Mouse (Mus musculus): ENCODE data around the gene Tmem268. TPM values are rescaled to one million over a fixed set of nuclear protein-coding genes. Genes with fewer than 3 reads are reported as not detected.

The Tmem268 gene
- polyA plus RNA-seq (2012; rRNA removed) = 4.4 and 4.7 TPM in 2 replicates

DNA sequence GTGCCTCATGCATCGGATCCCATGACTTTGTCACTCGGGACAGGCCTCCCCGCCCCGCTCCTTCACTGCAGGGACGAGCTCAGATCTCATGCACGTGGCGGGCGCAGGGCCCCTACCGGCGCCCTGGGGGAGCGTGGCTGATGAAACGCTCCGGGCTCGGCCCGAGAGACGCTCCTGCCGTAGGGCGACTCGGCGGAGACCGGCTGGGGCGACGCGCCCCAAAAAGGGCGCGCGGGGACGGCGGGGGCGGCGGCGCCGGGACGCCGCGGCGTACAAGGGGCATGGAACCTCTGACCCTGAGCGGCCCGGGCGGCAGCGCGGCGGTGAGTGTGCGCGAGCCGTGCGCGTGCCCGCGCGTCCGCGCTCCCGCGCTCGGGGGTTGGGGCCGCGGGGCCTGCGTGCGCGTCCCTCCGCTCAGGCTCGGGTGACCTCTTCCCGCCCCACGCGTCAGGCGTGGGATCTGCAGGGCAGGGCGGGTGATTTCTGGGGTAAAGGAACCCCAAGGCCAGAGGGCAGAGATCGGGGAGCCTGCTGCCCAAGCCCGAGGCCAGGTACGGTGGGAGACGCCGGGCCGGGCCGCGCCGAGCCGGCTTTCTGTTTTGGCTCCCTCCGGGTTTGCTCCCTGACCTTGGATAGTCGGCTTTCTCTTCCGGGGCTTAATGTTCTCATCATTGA lies at the start of gene Tmem268:
TSS of gene Tmem268 (plus strand) at position 375 of the 675 bp plus-strand sequence.
- no peaks in the 10 kb centered on the region for H3K36me3 ChIP-seq (ENCODE audit: control insufficient read depth, insufficient read depth, low read length)
- H3K4me3 ChIP-seq (ENCODE audit: control insufficient read depth, low read depth, low read length) = peak within 1 kb of the TSS; percentile 96
- peaks cover 28% of the 10 kb centered on the region for H3K4me1 ChIP-seq (ENCODE audit: control insufficient read depth, insufficient read depth, low read length)
- no peak for TF ChIP-seq CTCF (IDR thresholded peaks at IDR 0.05; ENCODE audit: control insufficient read depth, insufficient read depth, insufficient replicate concordance, low read depth, low read length)
- TF ChIP-seq POLR2A (IDR thresholded peaks at IDR 0.05; ENCODE audit: control insufficient read depth, low read depth, low read length) = peak; percentile 65; the same call in 1 of the 2 replicates
- H3K27me3 ChIP-seq (ENCODE audit: control insufficient read depth, insufficient read depth, low read length) = no peaks in the 10 kb centered on the region
- peak within 1 kb of the TSS; percentile 75 for H3K27ac ChIP-seq (ENCODE audit: control insufficient read depth, insufficient read depth, low read depth, low read length)

DNA sequence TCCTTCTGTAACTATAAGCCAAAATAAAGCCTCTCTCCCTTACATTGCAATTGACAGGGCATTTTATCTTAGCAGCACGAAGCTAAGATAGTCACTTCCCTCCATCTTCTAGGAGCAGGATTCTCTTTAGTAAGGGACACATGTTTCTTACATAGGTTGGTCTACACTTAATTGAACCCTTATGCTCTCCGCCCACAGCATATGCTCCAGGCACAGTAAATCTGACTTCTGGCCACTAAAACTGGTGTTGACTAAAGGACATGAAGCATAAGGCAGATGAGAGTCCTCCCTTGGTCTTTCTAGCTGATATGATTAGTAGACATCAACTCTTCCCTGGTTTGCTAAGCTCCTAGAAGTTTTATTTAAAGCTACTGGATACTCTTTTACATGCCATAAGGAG lies 45.7 kb upstream of the Tmem268 start:
- no peaks in the 10 kb centered on the region for H3K27me3 ChIP-seq (ENCODE audit: control insufficient read depth, insufficient read depth, low read length)
- no peak overlapping the region for H3K4me3 ChIP-seq (ENCODE audit: control insufficient read depth, low read depth, low read length)
- H3K36me3 ChIP-seq (ENCODE audit: control insufficient read depth, insufficient read depth, low read length) = no peaks in the 10 kb centered on the region
- H3K27ac ChIP-seq (ENCODE audit: control insufficient read depth, insufficient read depth, low read depth, low read length) = no peak overlapping the region
- no peaks in the 10 kb centered on the region for H3K4me1 ChIP-seq (ENCODE audit: control insufficient read depth, insufficient read depth, low read length)
- no peak for TF ChIP-seq CTCF (IDR thresholded peaks at IDR 0.05; ENCODE audit: control insufficient read depth, insufficient read depth, insufficient replicate concordance, low read depth, low read length)
- TF ChIP-seq POLR2A (IDR thresholded peaks at IDR 0.05; ENCODE audit: control insufficient read depth, low read depth, low read length) = no peak

DNA sequence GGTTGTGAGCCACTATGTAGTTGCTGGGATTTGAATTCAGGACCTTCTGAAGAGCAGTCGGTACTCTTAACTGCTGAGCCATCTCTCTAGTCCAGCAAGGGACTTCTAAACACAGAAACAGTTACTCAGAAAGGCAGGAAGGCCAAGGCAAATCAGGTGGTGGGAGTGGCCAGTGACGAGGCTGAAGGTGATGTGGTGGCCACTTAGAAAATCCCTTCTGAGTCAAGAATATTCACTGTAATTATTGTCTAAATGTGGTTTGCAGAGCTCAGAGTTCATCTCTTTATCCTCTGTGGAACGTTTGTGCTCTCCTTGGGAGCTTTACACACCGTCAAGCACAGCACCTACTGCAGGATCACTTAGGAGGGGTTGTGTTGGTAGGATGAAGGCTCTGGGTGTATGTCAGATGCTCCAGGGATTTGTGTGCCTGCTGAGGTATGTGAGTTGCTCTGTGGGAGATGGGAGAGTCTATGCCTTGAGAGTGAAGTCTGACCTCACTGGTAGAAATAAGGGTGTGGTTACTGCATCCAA lies 44.1 kb upstream of the Tmem268 start:
- H3K36me3 ChIP-seq (ENCODE audit: control insufficient read depth, insufficient read depth, low read length) = no peaks in the 10 kb centered on the region
- TF ChIP-seq POLR2A (IDR thresholded peaks at IDR 0.05; ENCODE audit: control insufficient read depth, low read depth, low read length) (no peak), CTCF (IDR thresholded peaks at IDR 0.05; ENCODE audit: control insufficient read depth, insufficient read depth, insufficient replicate concordance, low read depth, low read length) (no peak)
- H3K27me3 ChIP-seq (ENCODE audit: control insufficient read depth, insufficient read depth, low read length) = no peaks in the 10 kb centered on the region
- no peak overlapping the region for H3K4me3 ChIP-seq (ENCODE audit: control insufficient read depth, low read depth, low read length)
- no peaks in the 10 kb centered on the region for H3K4me1 ChIP-seq (ENCODE audit: control insufficient read depth, insufficient read depth, low read length)
- H3K27ac ChIP-seq (ENCODE audit: control insufficient read depth, insufficient read depth, low read depth, low read length) = no peak overlapping the region

DNA sequence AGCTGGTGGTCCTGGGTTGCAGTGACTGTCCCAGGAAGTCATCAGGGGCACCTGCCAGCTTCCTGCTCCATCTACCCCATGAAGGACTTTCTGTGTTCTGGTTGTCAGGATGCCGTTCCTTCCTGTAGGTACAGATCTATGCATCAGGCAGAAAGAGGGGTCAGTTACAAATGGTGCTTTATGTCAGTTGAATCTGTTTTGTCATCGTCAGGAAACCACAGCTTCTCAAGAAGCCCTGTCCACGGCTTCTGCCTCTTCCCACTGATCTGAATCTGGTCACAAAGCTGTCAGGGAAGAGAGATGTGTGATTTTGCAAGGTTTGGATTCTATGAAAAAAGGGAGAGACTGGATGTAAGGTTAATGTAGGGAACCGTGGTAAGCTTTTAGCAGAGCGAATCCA lies 43.6 kb upstream of the Tmem268 start:
- TF ChIP-seq CTCF (IDR thresholded peaks at IDR 0.05; ENCODE audit: control insufficient read depth, insufficient read depth, insufficient replicate concordance, low read depth, low read length) = no peak
- no peak for TF ChIP-seq POLR2A (IDR thresholded peaks at IDR 0.05; ENCODE audit: control insufficient read depth, low read depth, low read length)
- no peaks in the 10 kb centered on the region for H3K36me3 ChIP-seq (ENCODE audit: control insufficient read depth, insufficient read depth, low read length)
- no peaks in the 10 kb centered on the region for H3K27me3 ChIP-seq (ENCODE audit: control insufficient read depth, insufficient read depth, low read length)
- no peak overlapping the region for H3K27ac ChIP-seq (ENCODE audit: control insufficient read depth, insufficient read depth, low read depth, low read length)
- H3K4me3 ChIP-seq (ENCODE audit: control insufficient read depth, low read depth, low read length) = no peak overlapping the region
- no peaks in the 10 kb centered on the region for H3K4me1 ChIP-seq (ENCODE audit: control insufficient read depth, insufficient read depth, low read length)

DNA sequence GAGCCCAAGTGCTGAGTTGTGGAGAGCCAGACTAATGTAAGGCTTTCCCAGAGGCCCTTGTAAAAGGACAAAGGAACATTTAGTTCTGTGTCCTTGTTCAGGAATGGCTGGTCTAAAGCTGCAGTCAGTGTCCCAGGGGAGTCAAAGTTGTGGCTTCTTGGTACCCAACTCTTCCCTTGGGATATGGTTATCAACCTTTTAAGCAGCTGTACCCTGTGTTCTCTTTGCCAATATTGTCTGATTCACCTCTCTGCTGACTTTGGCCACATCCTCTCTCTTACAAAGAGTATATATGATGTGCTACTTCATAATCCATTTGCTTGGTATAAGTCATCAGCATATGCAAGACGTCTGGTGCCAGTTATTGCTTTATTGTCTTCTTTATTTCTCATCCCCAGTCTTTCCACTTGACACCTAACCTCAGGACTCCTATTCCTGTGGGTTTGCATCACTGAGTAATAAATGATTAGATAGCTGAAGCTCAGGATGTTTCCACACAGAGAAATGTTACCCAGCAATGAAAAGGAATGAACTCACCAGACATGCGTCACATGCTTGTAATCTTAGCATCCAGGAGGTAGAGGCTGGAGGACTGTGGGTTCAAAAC lies 36.7 kb upstream of the Tmem268 start:
- Histone ChIP-seq H3K27ac (ENCODE audit: control insufficient read depth, insufficient read depth, low read depth, low read length) (no peak overlapping the region), H3K36me3 (ENCODE audit: control insufficient read depth, insufficient read depth, low read length) (no peaks in the 10 kb centered on the region), H3K4me1 (ENCODE audit: control insufficient read depth, insufficient read depth, low read length) (no peaks in the 10 kb centered on the region), H3K4me3 (ENCODE audit: control insufficient read depth, low read depth, low read length) (no peak overlapping the region), H3K27me3 (ENCODE audit: control insufficient read depth, insufficient read depth, low read length) (no peaks in the 10 kb centered on the region)
- TF ChIP-seq POLR2A (IDR thresholded peaks at IDR 0.05; ENCODE audit: control insufficient read depth, low read depth, low read length) = no peak
- TF ChIP-seq CTCF (IDR thresholded peaks at IDR 0.05; ENCODE audit: control insufficient read depth, insufficient read depth, insufficient replicate concordance, low read depth, low read length) = no peak

DNA sequence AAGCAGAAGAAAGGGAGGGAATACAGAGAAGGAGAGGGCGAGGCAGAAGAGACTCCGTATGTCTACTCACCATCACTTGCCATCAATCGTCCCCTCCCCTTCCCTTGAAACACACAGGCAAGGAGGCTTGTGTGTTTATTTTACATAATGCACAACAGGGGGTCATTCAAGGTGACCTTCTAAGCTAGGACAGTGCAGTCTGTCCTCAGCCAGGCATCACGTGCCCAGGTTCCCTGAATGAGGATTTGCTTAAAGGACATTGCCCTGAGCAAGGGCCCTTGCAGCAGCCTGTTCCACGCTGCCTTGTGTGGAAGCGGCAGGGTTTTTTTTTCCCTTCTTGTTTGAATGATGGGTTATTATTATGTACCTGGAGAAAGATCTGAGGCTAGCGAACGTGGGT lies 33.1 kb upstream of the Tmem268 start:
- Histone ChIP-seq H3K36me3 (ENCODE audit: control insufficient read depth, insufficient read depth, low read length) (no peaks in the 10 kb centered on the region), H3K27ac (ENCODE audit: control insufficient read depth, insufficient read depth, low read depth, low read length) (no peak overlapping the region)
- TF ChIP-seq CTCF (IDR thresholded peaks at IDR 0.05; ENCODE audit: control insufficient read depth, insufficient read depth, insufficient replicate concordance, low read depth, low read length) (no peak), POLR2A (IDR thresholded peaks at IDR 0.05; ENCODE audit: control insufficient read depth, low read depth, low read length) (no peak)

DNA sequence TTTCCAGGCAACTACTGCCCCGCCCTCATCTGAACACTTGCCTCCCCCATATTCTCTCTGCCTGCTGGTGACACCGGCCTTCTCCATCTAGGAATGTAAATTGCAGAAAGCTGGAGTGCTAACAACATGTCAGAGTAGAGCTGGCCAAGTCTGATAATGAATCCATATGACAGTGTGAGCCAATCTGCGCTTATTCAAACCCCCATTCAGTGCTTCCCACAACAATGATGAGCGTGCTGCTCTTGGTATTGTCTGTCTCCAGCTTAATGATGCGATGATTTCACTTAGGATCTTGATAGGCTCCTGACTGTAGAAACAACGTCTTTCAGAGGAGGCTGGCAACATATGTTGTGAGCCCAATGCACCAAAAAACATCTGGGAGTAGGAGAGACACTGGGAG lies 29.6 kb upstream of the Tmem268 start:
- H3K27me3 ChIP-seq (ENCODE audit: control insufficient read depth, insufficient read depth, low read length) = no peaks in the 10 kb centered on the region
- no peak for TF ChIP-seq POLR2A (IDR thresholded peaks at IDR 0.05; ENCODE audit: control insufficient read depth, low read depth, low read length)
- no peak for TF ChIP-seq CTCF (IDR thresholded peaks at IDR 0.05; ENCODE audit: control insufficient read depth, insufficient read depth, insufficient replicate concordance, low read depth, low read length)

More for the DNA sequence above, 33.1 kb upstream of the Tmem268 start:
- Histone ChIP-seq H3K4me3 (ENCODE audit: control insufficient read depth, low read depth, low read length) (no peak overlapping the region), H3K27me3 (ENCODE audit: control insufficient read depth, insufficient read depth, low read length) (no peaks in the 10 kb centered on the region), H3K4me1 (ENCODE audit: control insufficient read depth, insufficient read depth, low read length) (no peaks in the 10 kb centered on the region)

More for the DNA sequence above, 29.6 kb upstream of the Tmem268 start:
- Histone ChIP-seq H3K27ac (ENCODE audit: control insufficient read depth, insufficient read depth, low read depth, low read length) (no peak overlapping the region), H3K36me3 (ENCODE audit: control insufficient read depth, insufficient read depth, low read length) (no peaks in the 10 kb centered on the region), H3K4me1 (ENCODE audit: control insufficient read depth, insufficient read depth, low read length) (no peaks in the 10 kb centered on the region), H3K4me3 (ENCODE audit: control insufficient read depth, low read depth, low read length) (no peak overlapping the region)

Data from testis, adult 2 months (tissue).